Mouse (Mus musculus): ENCODE results near the gene Olfr378. TPM values are rescaled to one million over a fixed set of nuclear protein-coding genes. Genes with fewer than 3 reads are reported as not detected.

Gene Olfr378
- not detected in 2 replicates for polyA plus RNA-seq (2016; fragmentation: Nextera tagmentation; extraction: Ambion mirVana)

DNA sequence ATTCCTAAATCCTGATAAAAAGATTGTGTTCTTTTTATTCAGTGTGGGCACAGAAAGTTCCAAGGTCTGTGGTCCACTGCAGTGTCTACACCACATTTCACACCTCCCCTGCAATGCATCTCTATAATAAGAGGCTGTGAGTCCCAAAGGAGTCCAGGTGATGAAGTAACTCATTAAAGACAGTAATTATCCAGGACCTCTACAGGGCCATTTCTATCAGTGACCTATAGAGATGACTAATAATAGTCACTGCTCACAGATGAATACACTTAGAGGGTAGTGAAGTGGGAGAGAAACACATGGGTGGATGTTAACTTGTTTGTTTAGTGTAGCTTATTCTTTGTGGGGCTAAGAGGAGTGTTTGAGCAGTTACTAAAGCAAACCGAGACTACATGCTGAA lies at the start of gene Olfr378:
Olfr378 (minus strand) TSS at position 101 of the 400 bp plus-strand sequence.
- H3K27me3 ChIP-seq (replicated peaks), result no peaks in the 10 kb centered on the region
- 85% methylated on average over 1 of the region's 1 CpGs for WGBS
- no peak within 1 kb of the TSS for H3K4me3 ChIP-seq
- ATAC-seq (ENCODE audit: low FRiP score, low read depth), result no peak
- peaks cover 10% of the 10 kb centered on the region for H3K9me3 ChIP-seq
- H3K36me3 ChIP-seq, result no peaks in the 10 kb centered on the region
- no peak within 1 kb of the TSS for H3K27ac ChIP-seq
- no peaks in the 10 kb centered on the region for H3K4me1 ChIP-seq
- no peak within 1 kb of the TSS for H3K4me2 ChIP-seq (replicated peaks)
- no peak within 1 kb of the TSS for H3K9ac ChIP-seq

DNA sequence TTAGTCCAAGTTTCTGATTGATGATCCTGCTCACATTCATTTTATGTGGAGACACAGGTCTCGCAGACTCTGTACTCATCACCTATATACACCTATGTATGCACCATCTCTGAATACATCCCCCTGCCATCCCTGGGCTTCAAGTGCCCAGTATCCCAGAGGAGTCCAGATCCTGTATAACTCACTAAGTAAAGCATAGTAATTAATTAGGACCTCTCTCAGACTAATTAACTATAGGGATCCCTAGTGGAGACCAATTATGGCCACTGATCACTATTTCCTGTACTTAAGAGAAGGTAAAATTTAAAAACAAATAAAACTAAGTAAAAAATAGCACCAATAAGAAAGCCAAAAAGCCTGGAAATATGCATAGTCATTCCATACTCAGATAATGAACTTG lies 29.1 kb upstream of the Olfr378 start, which contains the start of gene Olfr380:
Olfr380 (minus strand) TSS at position 101 of the 400 bp plus-strand sequence.
- H3K27ac ChIP-seq, result no peak within 1 kb of the TSS

GRCm38 (mm10) chr11:73399514-73399913 lies 28.8 kb downstream of the Olfr378 start, which contains the start of gene Olfr1:
TSS of gene Olfr1 (minus strand) at chr11:73399614.
- no peak within 1 kb of the TSS for H3K9ac ChIP-seq
- H3K27ac ChIP-seq, result no peak within 1 kb of the TSS
- no peaks in the 10 kb centered on the region for H3K4me1 ChIP-seq
- no peak within 1 kb of the TSS for H3K4me2 ChIP-seq (replicated peaks)
- no peaks in the 10 kb centered on the region for H3K27me3 ChIP-seq (replicated peaks)
- no peaks in the 10 kb centered on the region for H3K36me3 ChIP-seq
- no peaks in the 10 kb centered on the region for H3K9me3 ChIP-seq
- ATAC-seq (ENCODE audit: low FRiP score, low read depth), result no peak
- H3K4me3 ChIP-seq, result no peak within 1 kb of the TSS

More for the DNA sequence above, 29.1 kb upstream of the Olfr378 start, which contains the start of gene Olfr380:
- WGBS, result 98% methylated on average over 1 of the region's 1 CpGs
- no peaks in the 10 kb centered on the region for H3K27me3 ChIP-seq (replicated peaks)
- H3K4me1 ChIP-seq, result no peaks in the 10 kb centered on the region
- H3K9ac ChIP-seq, result no peak within 1 kb of the TSS
- no peak for ATAC-seq (ENCODE audit: low FRiP score, low read depth)
- no peak within 1 kb of the TSS for H3K4me2 ChIP-seq (replicated peaks)
- H3K9me3 ChIP-seq, result peaks cover 9% of the 10 kb centered on the region; the same call in 1 of the 2 replicates
- no peak within 1 kb of the TSS for H3K4me3 ChIP-seq
- H3K36me3 ChIP-seq, result no peaks in the 10 kb centered on the region

- Histone ChIP-seq H3K4me2 (replicated peaks) (no peak overlapping the region), H3K9ac (no peak overlapping the region), H3K4me3 (no peak overlapping the region), H3K9me3 (no peaks in the 10 kb centered on the region), H3K4me1 (no peaks in the 10 kb centered on the region), H3K27me3 (replicated peaks) (no peaks in the 10 kb centered on the region), H3K27ac (no peak overlapping the region), H3K36me3 (no peaks in the 10 kb centered on the region)
- ATAC-seq (ENCODE audit: low FRiP score, low read depth), result no peak
- 66% methylated on average over 4 of the region's 4 CpGs for WGBS
These were observed 32.9 kb downstream of the Olfr378 start for GRCm38 (mm10) chr11:73395374-73395773.

Other genes with a start within 250 kb of the Olfr378 start
- 21.5 and 26.1 TPM in 2 replicates for gene Ctns, start 229.4 kb downstream of the Olfr378 start, polyA plus RNA-seq (2016; fragmentation: Nextera tagmentation; extraction: Ambion mirVana)
- 1.9 and 2.3 TPM in 2 replicates for gene Shpk, start 229.0 kb downstream of the Olfr378 start, polyA plus RNA-seq (2016; fragmentation: Nextera tagmentation; extraction: Ambion mirVana)
- gene Trpv1, start 194.2 kb downstream of the Olfr378 start, polyA plus RNA-seq (2016; fragmentation: Nextera tagmentation; extraction: Ambion mirVana), result 0.38 and 0.98 TPM in 2 replicates
- gene Trpv3, start 161.1 kb downstream of the Olfr378 start, polyA plus RNA-seq (2016; fragmentation: Nextera tagmentation; extraction: Ambion mirVana), result 0.14 and 0.15 TPM in 2 replicates
- 0.34 and 0.65 TPM in 2 replicates for gene Aspa, start 98.9 kb downstream of the Olfr378 start, polyA plus RNA-seq (2016; fragmentation: Nextera tagmentation; extraction: Ambion mirVana)
- not detected in 2 replicates for gene Gm49340, start 98.7 kb downstream of the Olfr378 start, polyA plus RNA-seq (2016; fragmentation: Nextera tagmentation; extraction: Ambion mirVana)
- gene Spata22, start 98.7 kb downstream of the Olfr378 start, polyA plus RNA-seq (2016; fragmentation: Nextera tagmentation; extraction: Ambion mirVana), result not detected in 2 replicates
- not detected in 2 replicates for gene Olfr20, start 77.7 kb downstream of the Olfr378 start, polyA plus RNA-seq (2016; fragmentation: Nextera tagmentation; extraction: Ambion mirVana)
- not detected in 2 replicates for gene Olfr376, start 57.2 kb downstream of the Olfr378 start, polyA plus RNA-seq (2016; fragmentation: Nextera tagmentation; extraction: Ambion mirVana)
- gene Olfr1, start 28.9 kb downstream of the Olfr378 start, polyA plus RNA-seq (2016; fragmentation: Nextera tagmentation; extraction: Ambion mirVana), result not detected in 2 replicates
- gene Olfr380, start 29.0 kb upstream of the Olfr378 start, polyA plus RNA-seq (2016; fragmentation: Nextera tagmentation; extraction: Ambion mirVana), result not detected in 2 replicates
- not detected in 2 replicates for gene Olfr381, start 63.1 kb upstream of the Olfr378 start, polyA plus RNA-seq (2016; fragmentation: Nextera tagmentation; extraction: Ambion mirVana)
- gene Olfr382, start 88.7 kb upstream of the Olfr378 start, polyA plus RNA-seq (2016; fragmentation: Nextera tagmentation; extraction: Ambion mirVana), result not detected in 2 replicates
- gene Olfr385, start 164.5 kb upstream of the Olfr378 start, polyA plus RNA-seq (2016; fragmentation: Nextera tagmentation; extraction: Ambion mirVana), result not detected in 2 replicates
- gene Olfr384, start 170.1 kb upstream of the Olfr378 start, polyA plus RNA-seq (2016; fragmentation: Nextera tagmentation; extraction: Ambion mirVana), result not detected in 2 replicates